Mouse (Mus musculus): ENCODE data around the gene Sirt6.

- TF ChIP-seq ZKSCAN1 (IDR thresholded peaks at IDR 0.05; ENCODE audit: low read depth, low read length) (no peak), ZNF384 (IDR thresholded peaks at IDR 0.05; ENCODE audit: low read depth, low read length) (no peak)
These were observed 8.7 kb upstream of the Sirt6 start for GRCm38 (mm10) chr10:81636338-81636737.
